Mouse (Mus musculus): Measurements from ENCODE around the gene Olfr380. TPM values are rescaled to one million over a fixed set of nuclear protein-coding genes. Genes with fewer than 3 reads are reported as not detected.

Gene Olfr380
- not detected for total RNA-seq (2021)
- long read RNA-seq, experiment 1: 0 reads
- long read RNA-seq, experiment 2: 0 reads

DNA sequence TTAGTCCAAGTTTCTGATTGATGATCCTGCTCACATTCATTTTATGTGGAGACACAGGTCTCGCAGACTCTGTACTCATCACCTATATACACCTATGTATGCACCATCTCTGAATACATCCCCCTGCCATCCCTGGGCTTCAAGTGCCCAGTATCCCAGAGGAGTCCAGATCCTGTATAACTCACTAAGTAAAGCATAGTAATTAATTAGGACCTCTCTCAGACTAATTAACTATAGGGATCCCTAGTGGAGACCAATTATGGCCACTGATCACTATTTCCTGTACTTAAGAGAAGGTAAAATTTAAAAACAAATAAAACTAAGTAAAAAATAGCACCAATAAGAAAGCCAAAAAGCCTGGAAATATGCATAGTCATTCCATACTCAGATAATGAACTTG, at the start of gene Olfr380:
Gene Olfr380 (minus strand): TSS at position 101 of the 400 bp plus-strand sequence.
- Histone ChIP-seq H3K27ac (no peak within 1 kb of the TSS), H3K4me3 (no peak within 1 kb of the TSS)
- intact Hi-C loops (cut with DNase I): no loop called here
- no peak for TF ChIP-seq CTCF (IDR thresholded peaks at IDR 0.05)
- no peak for DNase-seq

DNA sequence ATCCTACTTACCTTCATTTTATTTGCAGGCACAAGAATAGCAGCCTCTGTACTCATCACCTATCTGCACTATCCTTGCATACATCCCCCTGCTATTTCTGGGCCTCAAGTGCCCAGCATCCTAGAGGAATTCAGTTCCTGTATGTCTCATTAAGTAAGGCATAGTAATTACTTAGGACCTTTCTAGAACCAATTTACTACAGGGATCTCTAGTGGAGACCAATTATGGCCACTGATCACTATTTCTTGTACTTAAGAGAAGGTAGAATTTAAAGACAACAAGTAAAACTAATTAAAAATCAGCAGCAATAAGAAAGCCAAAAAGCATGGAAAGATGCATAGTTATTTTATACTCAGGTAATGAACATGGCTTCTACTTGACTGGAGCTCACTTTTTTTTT, 34.2 kb upstream of the Olfr380 start, which contains the start of gene Olfr381:
Gene Olfr381 (minus strand): TSS at position 101 of the 400 bp plus-strand sequence.
- DNase-seq: no peak
- TF ChIP-seq CTCF (IDR thresholded peaks at IDR 0.05): no peak
- Histone ChIP-seq H3K27ac (no peak within 1 kb of the TSS), H3K4me3 (no peak within 1 kb of the TSS)
- intact Hi-C loops (cut with DNase I): no loop called here

DNA sequence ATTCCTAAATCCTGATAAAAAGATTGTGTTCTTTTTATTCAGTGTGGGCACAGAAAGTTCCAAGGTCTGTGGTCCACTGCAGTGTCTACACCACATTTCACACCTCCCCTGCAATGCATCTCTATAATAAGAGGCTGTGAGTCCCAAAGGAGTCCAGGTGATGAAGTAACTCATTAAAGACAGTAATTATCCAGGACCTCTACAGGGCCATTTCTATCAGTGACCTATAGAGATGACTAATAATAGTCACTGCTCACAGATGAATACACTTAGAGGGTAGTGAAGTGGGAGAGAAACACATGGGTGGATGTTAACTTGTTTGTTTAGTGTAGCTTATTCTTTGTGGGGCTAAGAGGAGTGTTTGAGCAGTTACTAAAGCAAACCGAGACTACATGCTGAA, 28.9 kb downstream of the Olfr380 start, which contains the start of gene Olfr378:
Gene Olfr378 (minus strand): TSS at position 101 of the 400 bp plus-strand sequence.
- TF ChIP-seq CTCF (IDR thresholded peaks at IDR 0.05): no peak
- Histone ChIP-seq H3K27ac (no peak within 1 kb of the TSS), H3K4me3 (no peak within 1 kb of the TSS)
- DNase-seq: no peak
- intact Hi-C loops (cut with DNase I): no loop called here

Other genes with a start within 250 kb of the Olfr380 start
- under 1 TPM; 0.06 to 0.20 TPM for gene Trpv1, start 223.2 kb downstream of the Olfr380 start, total RNA-seq (2021)
- gene Trpv3, start 190.1 kb downstream of the Olfr380 start, total RNA-seq (2021): not detected
- 1 to 10 TPM; 2.1 to 5.1 TPM for gene Aspa, start 127.9 kb downstream of the Olfr380 start, total RNA-seq (2021)
- not detected for gene Gm49340, start 127.8 kb downstream of the Olfr380 start, total RNA-seq (2021)
- gene Spata22, start 127.8 kb downstream of the Olfr380 start, total RNA-seq (2021): not detected
- gene Olfr20, start 106.7 kb downstream of the Olfr380 start, total RNA-seq (2021): not detected
- gene Olfr376, start 86.3 kb downstream of the Olfr380 start, total RNA-seq (2021): not detected
- not detected for gene Olfr1, start 57.9 kb downstream of the Olfr380 start, total RNA-seq (2021)
- not detected for gene Olfr378, start 29.0 kb downstream of the Olfr380 start, total RNA-seq (2021)
- gene Olfr381, start 34.1 kb upstream of the Olfr380 start, total RNA-seq (2021): not detected
- gene Olfr382, start 59.7 kb upstream of the Olfr380 start, total RNA-seq (2021): not detected
- gene Olfr385, start 135.5 kb upstream of the Olfr380 start, total RNA-seq (2021): not detected
- gene Olfr384, start 141.1 kb upstream of the Olfr380 start, total RNA-seq (2021): not detected
- gene Zfp735, start 231.3 kb upstream of the Olfr380 start, total RNA-seq (2021): not detected

Measured in gastrocnemius, adult 2 months (tissue).